Comparison of ENCODE assay signal across 19 mouse cellular contexts in genomic region chr1:169909163-169909562, GRCm38 (mm10). TPM values are rescaled to one million over a fixed set of nuclear protein-coding genes. Genes with fewer than 3 reads are reported as not detected.
DNase-seq lines count a peak whose midpoint lies in the region; ATAC-seq and TF ChIP-seq lines count a peak whose summit lies in the region.
"Had no signal": no experiment of that assay in that cellular context is flagged by ENCODE, and none has a peak within 500 bp of the region (broad histone marks: within the 10 kb centered on the region; RNA-seq: fewer than 3 reads in every experiment).

No protein-coding gene starts in this region.

- no peak for TF ChIP-seq CTCF in lung, postnatal 0 days (IDR thresholded peaks at IDR 0.05)

- peak; percentile 61; the same call in 1 of the 2 replicates for ATAC-seq in hindbrain, embryonic 15.5 days (ENCODE audit: low FRiP score, low read depth)
- no peak for ATAC-seq in hindbrain, embryonic 12.5 days (ENCODE audit: low FRiP score)
- ATAC-seq in neural tube, embryonic 14.5 days (ENCODE audit: low read depth): peak; percentile 44; the same call in 1 of the 2 replicates
- no peak for ATAC-seq in lung, postnatal 0 days

- no peaks in the 10 kb centered on the region for H3K9me3 ChIP-seq in hindbrain, embryonic 15.5 days
- no peaks in the 10 kb centered on the region for H3K9me3 ChIP-seq in hindbrain, embryonic 12.5 days (replicated peaks)
- no peaks in the 10 kb centered on the region for H3K9me3 ChIP-seq in neural tube, embryonic 14.5 days (ENCODE audit: control insufficient read depth, low read length)
- no peaks in the 10 kb centered on the region for H3K9me3 ChIP-seq in lung, postnatal 0 days (ENCODE audit: low read length)
- no peaks in the 10 kb centered on the region for H3K9me3 ChIP-seq in heart, embryonic 10.5 days
- H3K9me3 ChIP-seq: liver, embryonic 15.5 days; midbrain, embryonic 12.5 days; neural tube, embryonic 15.5 days had no signal

- 54% methylated on average over 5 of the region's 5 CpGs for WGBS in hindbrain, embryonic 15.5 days
- 75% methylated on average over 5 of the region's 5 CpGs for WGBS in hindbrain, embryonic 12.5 days
- WGBS in neural tube, embryonic 14.5 days: 56% methylated on average over 5 of the region's 5 CpGs
- whole genome bisulfite sequencing in lung, postnatal 0 days: 62% methylated on average over 5 of the region's 5 CpGs
- 82% methylated on average over 5 of the region's 5 CpGs for WGBS in heart, embryonic 10.5 days

- H3K4me3 ChIP-seq in hindbrain, embryonic 15.5 days: no peak overlapping the region
- H3K4me3 ChIP-seq in hindbrain, embryonic 12.5 days: no peak overlapping the region
- no peak overlapping the region for H3K4me3 ChIP-seq in neural tube, embryonic 14.5 days (ENCODE audit: low read depth, low read length)
- no peak overlapping the region for H3K4me3 ChIP-seq in lung, postnatal 0 days (ENCODE audit: low read depth, low read length)
- H3K4me3 ChIP-seq in heart, embryonic 10.5 days: no peak overlapping the region
- H3K4me3 ChIP-seq: liver, embryonic 15.5 days; midbrain, embryonic 12.5 days; neural tube, embryonic 15.5 days had no signal

- TF ChIP-seq EP300 in lung, postnatal 0 days (IDR thresholded peaks at IDR 0.05): no peak

- H3K27me3 ChIP-seq in hindbrain, embryonic 15.5 days: no peaks in the 10 kb centered on the region
- no peaks in the 10 kb centered on the region for H3K27me3 ChIP-seq in hindbrain, embryonic 12.5 days
- no peaks in the 10 kb centered on the region for H3K27me3 ChIP-seq in neural tube, embryonic 14.5 days (ENCODE audit: control insufficient read depth, insufficient read depth, low read length)
- H3K27me3 ChIP-seq in lung, postnatal 0 days (replicated peaks; ENCODE audit: insufficient read depth, low read length): no peaks in the 10 kb centered on the region
- no peaks in the 10 kb centered on the region for H3K27me3 ChIP-seq in heart, embryonic 10.5 days (ENCODE audit: insufficient read depth, poor library complexity, severe bottlenecking)
- H3K27me3 ChIP-seq: liver, embryonic 15.5 days; midbrain, embryonic 12.5 days; neural tube, embryonic 15.5 days had no signal

- no peaks in the 10 kb centered on the region for H3K4me1 ChIP-seq in hindbrain, embryonic 15.5 days (replicated peaks)
- H3K4me1 ChIP-seq in hindbrain, embryonic 12.5 days: no peaks in the 10 kb centered on the region
- no peaks in the 10 kb centered on the region for H3K4me1 ChIP-seq in neural tube, embryonic 14.5 days (ENCODE audit: control insufficient read depth, insufficient read depth, low read length)
- no peaks in the 10 kb centered on the region for H3K4me1 ChIP-seq in lung, postnatal 0 days (ENCODE audit: insufficient read depth, low read depth, low read length)
- no peaks in the 10 kb centered on the region for H3K4me1 ChIP-seq in heart, embryonic 10.5 days
- H3K4me1 ChIP-seq: liver, embryonic 15.5 days; midbrain, embryonic 12.5 days had no signal

- H3K4me2 ChIP-seq in hindbrain, embryonic 15.5 days: no peak overlapping the region
- H3K4me2 ChIP-seq in hindbrain, embryonic 12.5 days (replicated peaks): no peak overlapping the region
- no peak overlapping the region for H3K4me2 ChIP-seq in neural tube, embryonic 14.5 days (ENCODE audit: low read depth, low read length)
- H3K4me2 ChIP-seq in lung, postnatal 0 days (replicated peaks; ENCODE audit: low read depth, low read length): no peak overlapping the region
- H3K4me2 ChIP-seq: liver, embryonic 15.5 days; midbrain, embryonic 12.5 days; neural tube, embryonic 15.5 days had no signal

- no peak for DNase-seq in neural tube, embryonic 10.5 days (ENCODE audit: extremely low spot score, low spot score)
- peak; percentile 25 for DNase-seq in lung, postnatal 0 days (ENCODE audit: low spot score)
- DNase-seq in gastrocnemius, postnatal 25 days: no peak
- DNase-seq in heart, embryonic 10.5 days (ENCODE audit: low spot score): no peak
- DNase-seq: adrenal gland, adult 2 months; cerebellum, adult 8-10 months; heart, adult 18-20 months; heart, postnatal 36 days; kidney, adult 8-10 months; kidney, postnatal 25 days; right cerebral cortex, postnatal 25 days had no signal

- H3K9ac ChIP-seq in hindbrain, embryonic 15.5 days: no peak overlapping the region
- no peak overlapping the region for H3K9ac ChIP-seq in hindbrain, embryonic 12.5 days
- no peak overlapping the region for H3K9ac ChIP-seq in neural tube, embryonic 14.5 days (replicated peaks; ENCODE audit: low read depth, low read length)
- no peak overlapping the region for H3K9ac ChIP-seq in lung, postnatal 0 days (replicated peaks; ENCODE audit: low read depth)
- H3K9ac ChIP-seq: liver, embryonic 15.5 days; midbrain, embryonic 12.5 days; neural tube, embryonic 15.5 days had no signal

- H3K27ac ChIP-seq in hindbrain, embryonic 15.5 days (replicated peaks): no peak overlapping the region
- no peak overlapping the region for H3K27ac ChIP-seq in hindbrain, embryonic 12.5 days
- no peak overlapping the region for H3K27ac ChIP-seq in neural tube, embryonic 14.5 days (ENCODE audit: low read depth, low read length)
- H3K27ac ChIP-seq in lung, postnatal 0 days (ENCODE audit: low read length): no peak overlapping the region
- no peak overlapping the region for H3K27ac ChIP-seq in heart, embryonic 10.5 days
- H3K27ac ChIP-seq: liver, embryonic 15.5 days; midbrain, embryonic 12.5 days; neural tube, embryonic 15.5 days had no signal

- H3K36me3 ChIP-seq in hindbrain, embryonic 15.5 days: no peaks in the 10 kb centered on the region
- no peaks in the 10 kb centered on the region for H3K36me3 ChIP-seq in hindbrain, embryonic 12.5 days
- H3K36me3 ChIP-seq in neural tube, embryonic 14.5 days (ENCODE audit: control insufficient read depth, insufficient read depth, low read length): no peaks in the 10 kb centered on the region
- no peaks in the 10 kb centered on the region for H3K36me3 ChIP-seq in lung, postnatal 0 days (ENCODE audit: insufficient read depth, low read length)
- H3K36me3 ChIP-seq in heart, embryonic 10.5 days: no peaks in the 10 kb centered on the region
- H3K36me3 ChIP-seq: liver, embryonic 15.5 days; midbrain, embryonic 12.5 days; neural tube, embryonic 15.5 days had no signal

RNA-seq across cellular contexts. Expression of gene Ccdc190, which starts 19.3 kb away (rescaled TPM):
- polyA plus RNA-seq in hindbrain, embryonic 15.5 days (2015; fragmentation: Nextera tagmentation; extraction: Ambion mirVana): 3.2 and 3.4 TPM in 2 replicates
- polyA plus RNA-seq in hindbrain, embryonic 12.5 days (2016; fragmentation: Nextera tagmentation; extraction: Ambion mirVana): 0.65 and 0.89 TPM in 2 replicates
- 4.4 and 5.1 TPM in 2 replicates for polyA plus RNA-seq in neural tube, embryonic 14.5 days (2014; fragmentation: Nextera tagmentation; extraction: Ambion mirVana)
- polyA plus RNA-seq in lung, postnatal 0 days (2015; fragmentation: Nextera tagmentation; extraction: Ambion mirVana): 0.25 TPM in 1 of 2 replicates, not detected in the other
- not detected for total RNA-seq in gastrocnemius, postnatal 25 days (2021)
- not detected in 2 replicates for polyA plus RNA-seq in heart, embryonic 10.5 days (2016; fragmentation: Nextera tagmentation; extraction: Ambion mirVana)
- total RNA-seq: heart, postnatal 36 days; megakaryocyte progenitor cell, adult 5-6 weeks had no signal
- polyA plus RNA-seq: adrenal gland, adult 2 months; heart, embryonic 14.5 days; liver, embryonic 15.5 days had no signal

RNA-seq across cellular contexts. Expression of gene Hsd17b7, which starts 59.9 kb away (rescaled TPM):
- polyA plus RNA-seq in hindbrain, embryonic 15.5 days (2015; fragmentation: Nextera tagmentation; extraction: Ambion mirVana): 21.3 and 24.3 TPM in 2 replicates
- polyA plus RNA-seq in hindbrain, embryonic 12.5 days (2016; fragmentation: Nextera tagmentation; extraction: Ambion mirVana): 21.9 and 29.4 TPM in 2 replicates
- polyA plus RNA-seq in neural tube, embryonic 14.5 days (2014; fragmentation: Nextera tagmentation; extraction: Ambion mirVana): 27.1 and 34.2 TPM in 2 replicates
- polyA plus RNA-seq in lung, postnatal 0 days (2015; fragmentation: Nextera tagmentation; extraction: Ambion mirVana): 11.8 and 14.5 TPM in 2 replicates
- 1 to 10 TPM; 2.5 to 7.0 TPM for total RNA-seq in gastrocnemius, postnatal 25 days (2021)
- polyA plus RNA-seq in heart, embryonic 10.5 days (2016; fragmentation: Nextera tagmentation; extraction: Ambion mirVana): 27.8 and 30.4 TPM in 2 replicates

Comparison
In these comparisons a context has a peak if more than half of its experiments do, and no peak if none do; other contexts are left out.
1. ATAC-seq: peak in hindbrain, embryonic 15.5 days (single experiment) and neural tube, embryonic 14.5 days (single experiment); none in hindbrain, embryonic 12.5 days (single experiment) and lung, postnatal 0 days (single experiment).